Mouse (Mus musculus): ENCODE results near the gene Eno2. TPM values are rescaled to one million over a fixed set of nuclear protein-coding genes. Genes with fewer than 3 reads are reported as not detected.
"Not testable (repeated sequence)": the region's sequence is repeated elsewhere in the genome, so short reads cannot be mapped to it uniquely, and the experiment has no call there.

The Eno2 gene
- 2.6 and 5.6 TPM in 2 replicates for total RNA-seq (2017)

DNA sequence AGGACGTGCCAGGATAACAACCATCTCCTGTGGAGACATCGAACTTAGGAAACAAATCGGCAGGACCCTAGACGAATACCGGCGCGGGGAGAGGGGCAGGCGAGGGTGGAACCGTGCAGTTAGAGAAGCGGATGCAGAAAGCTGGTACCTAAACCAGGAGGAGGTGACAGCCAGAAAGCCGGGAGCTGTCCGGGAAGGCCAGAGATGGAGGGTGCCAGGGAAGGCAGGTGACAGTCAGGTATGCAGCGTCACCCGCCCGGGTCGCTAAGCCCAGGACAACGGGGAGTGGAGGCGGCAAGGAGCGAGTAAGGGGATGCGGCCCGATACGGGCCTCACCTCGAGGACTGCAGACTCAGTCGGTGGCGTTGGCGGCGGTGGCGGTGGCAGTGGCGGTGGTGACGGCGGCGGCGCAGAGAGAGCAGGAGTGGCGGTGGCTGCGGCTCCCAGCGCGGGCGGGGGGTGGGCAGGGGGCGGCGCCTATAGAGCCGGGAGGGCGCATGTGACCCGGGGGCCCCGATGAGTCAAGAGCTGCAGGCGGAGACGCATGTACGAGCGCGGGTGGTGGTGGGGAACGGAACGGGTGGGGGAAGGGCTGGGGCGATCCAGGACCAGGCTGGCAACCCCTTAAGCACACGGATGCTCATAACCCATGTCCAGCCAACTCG, at the start of gene Eno2:
Gene Eno2, minus strand, starts transcription at position 573 of the 665 bp plus-strand sequence.
- peak; percentile 34 to 59; a peak in 3 of 4 replicates for ATAC-seq (replicated peaks in 1 of 2; ENCODE audit: insufficient read depth in 1 of 2, low FRiP score in 2 of 2, low TSS enrichment in 1 of 2, low read depth in 1 of 2, poor library complexity in 2 of 2, severe bottlenecking in 2 of 2)

DNA sequence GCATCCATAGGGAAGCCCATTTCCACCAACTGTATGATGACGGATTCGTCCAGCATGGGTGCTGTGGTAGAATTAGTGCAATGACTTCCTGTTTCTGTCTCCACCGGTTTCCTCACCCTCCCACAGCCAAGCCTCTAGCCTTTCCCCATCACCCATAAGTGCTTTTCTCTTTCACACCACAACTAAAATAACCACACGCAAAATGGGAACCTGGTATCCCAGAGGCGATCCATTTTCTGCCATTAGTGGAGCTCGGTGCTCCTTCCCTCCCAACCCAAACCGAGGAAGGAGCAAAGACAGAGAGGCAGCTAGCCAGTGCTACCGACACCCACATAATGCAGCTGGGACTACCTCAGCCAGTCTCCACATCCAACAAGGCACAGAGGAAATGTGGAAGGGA, 48.5 kb upstream of the Eno2 start:
- ATAC-seq (replicated peaks in 1 of 2; ENCODE audit: insufficient read depth in 1 of 2, low FRiP score in 2 of 2, low TSS enrichment in 1 of 2, low read depth in 1 of 2, poor library complexity in 2 of 2, severe bottlenecking in 2 of 2): peak in 1 of 2 experiments; percentile 62; a peak in 2 of 4 replicates

- ATAC-seq (replicated peaks in 1 of 2; ENCODE audit: insufficient read depth in 1 of 2, low FRiP score in 2 of 2, low TSS enrichment in 1 of 2, low read depth in 1 of 2, poor library complexity in 2 of 2, severe bottlenecking in 2 of 2): no peak
Observed at GRCm38 (mm10) chr6:124817563-124817962, 48.1 kb upstream of the Eno2 start.

- no peak for ATAC-seq (replicated peaks in 1 of 2; ENCODE audit: insufficient read depth in 1 of 2, low FRiP score in 2 of 2, low TSS enrichment in 1 of 2, low read depth in 1 of 2, poor library complexity in 2 of 2, severe bottlenecking in 2 of 2)
Observed at GRCm38 (mm10) chr6:124817125-124817524, 47.7 kb upstream of the Eno2 start.

DNA sequence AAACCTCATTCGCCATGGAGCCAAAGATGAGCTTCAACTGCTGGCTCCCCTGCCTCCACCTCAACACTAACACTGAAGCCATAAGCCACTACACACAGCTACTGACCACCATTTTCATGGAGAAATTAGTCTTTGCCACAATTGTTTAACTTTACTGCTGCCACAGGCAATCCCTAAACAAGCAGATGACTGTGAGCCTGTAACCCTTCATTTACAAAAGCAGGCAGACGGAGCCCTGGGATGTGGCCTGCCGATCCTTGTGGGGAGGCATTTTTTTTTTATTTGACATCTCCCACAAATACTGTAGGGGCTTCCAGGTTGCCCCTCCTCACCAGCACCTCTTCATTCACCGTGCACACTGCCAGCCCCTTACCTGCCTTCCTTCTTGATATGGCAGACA, 47.1 kb upstream of the Eno2 start:
- ATAC-seq (replicated peaks in 1 of 2; ENCODE audit: insufficient read depth in 1 of 2, low FRiP score in 2 of 2, low TSS enrichment in 1 of 2, low read depth in 1 of 2, poor library complexity in 2 of 2, severe bottlenecking in 2 of 2): no peak

- ATAC-seq (replicated peaks in 1 of 2; ENCODE audit: insufficient read depth in 1 of 2, low FRiP score in 2 of 2, low TSS enrichment in 1 of 2, low read depth in 1 of 2, poor library complexity in 2 of 2, severe bottlenecking in 2 of 2): no peak
Observed at GRCm38 (mm10) chr6:124814858-124815774, 45.6 kb upstream of the Eno2 start.

- no peak for ATAC-seq (replicated peaks in 1 of 2; ENCODE audit: insufficient read depth in 1 of 2, low FRiP score in 2 of 2, low TSS enrichment in 1 of 2, low read depth in 1 of 2, poor library complexity in 2 of 2, severe bottlenecking in 2 of 2)
Observed at GRCm38 (mm10) chr6:124814448-124814847, 45.0 kb upstream of the Eno2 start.

DNA sequence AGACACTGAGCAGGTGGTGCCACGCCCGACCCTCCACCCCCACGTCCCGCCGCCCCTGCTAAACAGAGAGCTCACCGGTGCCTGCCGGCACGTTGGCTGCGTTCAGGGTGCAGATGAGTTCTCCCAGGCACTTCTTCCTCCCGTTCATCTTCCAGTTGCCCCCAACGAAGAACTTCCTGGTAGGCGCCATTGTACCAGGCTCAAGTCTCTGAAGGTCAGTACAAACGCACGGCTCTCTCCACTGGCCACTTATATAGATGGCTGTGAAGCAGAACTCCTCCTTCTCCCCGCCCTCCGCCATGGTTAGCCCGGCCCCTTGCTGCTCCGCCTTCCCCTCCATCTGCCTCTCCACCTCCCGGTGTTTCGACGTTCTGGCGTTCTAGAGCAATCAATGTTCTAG, 44.5 kb upstream of the Eno2 start, which contains the start of gene Tpi1:
Gene Tpi1, minus strand, starts transcription at position 364 of the 400 bp plus-strand sequence.
- peak; percentile 80 to 83 for ATAC-seq (replicated peaks in 1 of 2; ENCODE audit: insufficient read depth in 1 of 2, low FRiP score in 2 of 2, low TSS enrichment in 1 of 2, low read depth in 1 of 2, poor library complexity in 2 of 2, severe bottlenecking in 2 of 2)

GRCm38 (mm10) chr6:124813496-124813895, 44.0 kb upstream of the Eno2 start:
- peak; percentile 34 to 42; a peak in 3 of 4 replicates for ATAC-seq (replicated peaks in 1 of 2; ENCODE audit: insufficient read depth in 1 of 2, low FRiP score in 2 of 2, low TSS enrichment in 1 of 2, low read depth in 1 of 2, poor library complexity in 2 of 2, severe bottlenecking in 2 of 2)

DNA sequence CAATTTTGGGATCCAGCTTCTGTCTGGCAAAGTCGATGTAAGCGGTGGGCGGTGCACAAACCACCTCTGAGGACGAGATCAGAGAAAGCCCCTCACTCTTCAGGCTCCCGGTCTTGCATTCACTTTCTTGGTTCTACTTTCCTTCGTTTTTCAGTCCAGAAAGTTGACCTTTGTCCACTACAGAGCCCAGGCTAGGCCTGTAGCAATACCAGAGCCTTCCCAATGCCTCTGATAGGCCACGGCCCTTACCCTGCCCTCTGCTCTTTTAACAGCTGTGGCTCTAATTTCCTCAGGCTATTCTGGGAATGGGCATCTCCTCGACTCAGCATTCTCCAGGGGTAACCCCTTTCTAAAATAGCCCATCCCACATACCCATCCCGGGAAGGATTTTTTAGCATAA, 43.4 kb upstream of the Eno2 start:
- no peak for ATAC-seq (replicated peaks in 1 of 2; ENCODE audit: insufficient read depth in 1 of 2, low FRiP score in 2 of 2, low TSS enrichment in 1 of 2, low read depth in 1 of 2, poor library complexity in 2 of 2, severe bottlenecking in 2 of 2)

- ATAC-seq (replicated peaks in 1 of 2; ENCODE audit: insufficient read depth in 1 of 2, low FRiP score in 2 of 2, low TSS enrichment in 1 of 2, low read depth in 1 of 2, poor library complexity in 2 of 2, severe bottlenecking in 2 of 2): no peak
Observed at GRCm38 (mm10) chr6:124811701-124812560, 42.5 kb upstream of the Eno2 start.

DNA sequence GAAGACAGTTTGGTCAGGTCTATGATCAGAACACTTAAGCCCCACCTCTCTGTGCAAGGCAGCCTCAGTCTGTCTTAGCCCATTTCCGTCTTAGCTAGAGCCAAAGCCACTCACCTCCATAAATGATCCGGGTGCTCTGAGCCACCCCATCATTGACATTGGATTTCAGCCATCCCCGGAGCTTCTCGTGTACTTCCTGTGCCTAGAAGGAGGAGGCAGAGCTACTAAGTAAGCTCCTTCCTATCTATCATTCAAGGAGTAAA, 41.9 kb upstream of the Eno2 start:
- no peak for ATAC-seq (replicated peaks in 1 of 2; ENCODE audit: insufficient read depth in 1 of 2, low FRiP score in 2 of 2, low TSS enrichment in 1 of 2, low read depth in 1 of 2, poor library complexity in 2 of 2, severe bottlenecking in 2 of 2)

DNA sequence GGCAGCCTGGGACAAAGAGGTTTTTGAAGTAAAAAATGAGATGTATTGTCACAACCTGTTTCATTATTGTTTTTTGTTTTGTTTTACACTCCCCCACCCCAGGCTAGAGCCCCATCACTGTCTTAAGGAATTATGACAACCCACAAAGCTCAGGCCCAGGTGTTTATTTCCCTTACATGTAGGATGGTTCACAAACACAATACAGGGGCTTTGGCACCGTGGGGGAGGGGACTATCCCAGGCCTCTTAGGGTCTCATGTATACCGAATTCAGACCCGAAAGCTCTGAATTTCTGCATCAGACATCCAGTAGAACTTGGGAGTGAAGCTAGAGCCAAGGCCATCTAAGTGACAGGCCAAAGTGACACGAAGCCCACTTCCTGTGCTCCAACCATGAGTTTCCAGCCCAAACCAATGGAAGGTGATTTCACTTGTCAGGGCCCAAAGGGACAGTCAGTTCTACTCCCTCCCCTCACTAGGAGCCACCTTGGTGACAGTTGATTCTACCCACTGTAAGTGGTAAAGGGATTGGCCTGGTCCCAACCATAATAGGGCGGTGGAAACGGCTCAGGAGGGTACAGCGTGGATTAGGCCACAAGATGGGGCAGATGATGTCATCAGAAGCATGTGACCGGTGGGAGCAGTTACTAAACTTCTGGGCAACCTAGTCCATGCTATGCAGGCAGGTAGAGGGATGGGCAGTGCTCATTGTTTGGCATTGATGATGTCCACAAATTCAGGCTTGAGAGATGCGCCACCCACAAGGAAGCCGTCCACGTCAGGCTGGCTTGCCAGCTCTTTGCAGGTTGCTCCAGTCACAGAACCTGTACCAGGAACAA, 41.3 kb upstream of the Eno2 start:
- not testable (repeated sequence) for ATAC-seq (replicated peaks in 1 of 2; ENCODE audit: insufficient read depth in 1 of 2, low FRiP score in 2 of 2, low TSS enrichment in 1 of 2, low read depth in 1 of 2, poor library complexity in 2 of 2, severe bottlenecking in 2 of 2)

- ATAC-seq (replicated peaks in 1 of 2; ENCODE audit: insufficient read depth in 1 of 2, low FRiP score in 2 of 2, low TSS enrichment in 1 of 2, low read depth in 1 of 2, poor library complexity in 2 of 2, severe bottlenecking in 2 of 2): no peak
Observed at GRCm38 (mm10) chr6:124809775-124810538, 40.5 kb upstream of the Eno2 start.

- ATAC-seq (replicated peaks in 1 of 2; ENCODE audit: insufficient read depth in 1 of 2, low FRiP score in 2 of 2, low TSS enrichment in 1 of 2, low read depth in 1 of 2, poor library complexity in 2 of 2, severe bottlenecking in 2 of 2): peak; percentile 18 to 34; a peak in 2 of 4 replicates
Observed at GRCm38 (mm10) chr6:124809052-124809774, 39.7 kb upstream of the Eno2 start.

Measured in hematopoietic stem cell, adult 5-6 weeks (primary cell).